Mouse (Mus musculus) stomach, postnatal 0 days (tissue): ENCODE measurements around the gene Zdhhc19. TPM values are rescaled to one million over a fixed set of nuclear protein-coding genes. Genes with fewer than 3 reads are reported as not detected.

ENCODE experiments used
- ATAC-seq: fragments of 200-750 bp; cut with Nextera tagmentation; 2 replicates; pipeline ENCODE4 v1.8.0; 2017; ENCODE audit not compliant: low FRiP score, low TSS enrichment
- DNase-seq: peaks from one replicate; pipeline ENCODE4 v3.0.0-alpha.2; 2016; ENCODE audit warnings: low spot score
- H3K27ac ChIP-seq: fragments of 300-500 bp; sonication (generic); replicated peaks from 2 replicates; pipeline ENCODE4 v1.5.1; 2014; ENCODE audit warnings: mild to moderate bottlenecking, control low read depth
- H3K27me3 ChIP-seq: fragments of 300-500 bp; sonication (generic); 2 replicates; pipeline ENCODE4 v1.6.1; 2014; ENCODE audit warnings: low read length; ENCODE audit not compliant: control insufficient read depth, insufficient read depth
- H3K36me3 ChIP-seq: fragments of 300-500 bp; sonication (generic); 2 replicates; pipeline ENCODE4 v1.6.1; 2014; ENCODE audit warnings: low read length, mixed read lengths; ENCODE audit not compliant: control insufficient read depth, insufficient read depth
- H3K4me1 ChIP-seq: fragments of 300-500 bp; sonication (generic); replicated peaks from 2 replicates; pipeline ENCODE4 v1.6.1; 2014; ENCODE audit warnings: antibody characterized with exemption; ENCODE audit not compliant: control insufficient read depth, insufficient read depth
- H3K4me2 ChIP-seq: fragments of 300-500 bp; sonication (generic); replicated peaks from 2 replicates; pipeline ENCODE4 v1.6.1; 2014; ENCODE audit warnings: low read depth, mild to moderate bottlenecking, control low read depth, moderate library complexity
- H3K4me3 ChIP-seq: fragments of 300-500 bp; sonication (generic); 2 replicates; pipeline ENCODE4 v1.5.1; 2014; ENCODE audit warnings: low read depth, low read length, control low read depth
- H3K9ac ChIP-seq: fragments of 300-500 bp; sonication (generic); 2 replicates; pipeline ENCODE4 v1.6.1; 2014; ENCODE audit warnings: mild to moderate bottlenecking, low read length, control low read depth, mixed read lengths
- H3K9me3 ChIP-seq: fragments of 300-500 bp; sonication (generic); 2 replicates; pipeline ENCODE4 v1.6.1; 2016; ENCODE audit warnings: low read length; ENCODE audit not compliant: control insufficient read depth
- CTCF ChIP-seq: IDR thresholded peaks from 2 replicates; pipeline ENCODE4 v1.5.1; 2016; ENCODE audit warnings: antibody characterized with exemption, low read depth, mild to moderate bottlenecking, moderate library complexity
- EP300 ChIP-seq: optimal IDR thresholded peaks from 2 replicates; pipeline ENCODE3; 2016; ENCODE audit warnings: antibody characterized with exemption
- WGBS: fragments of 180-500 bp; shearing (Covaris S2); extraction: QIAGEN DNeasy Blood & Tissue Kit; methylation state at CpG from one replicate; pipeline ENCODE4 v1.1.7; 2014; 5-methylcytosine and 5-hydroxymethylcytosine counted together
- polyA plus RNA-seq: library from polyadenylated mRNA; unstranded; fragments of >200 nt; fragmentation: Nextera tagmentation; extraction: Ambion mirVana; gene quantifications from 2 replicates; pipeline ENCODE4 v1.2.1, GENCODE M21; 2015

Zdhhc19 gene
- polyA plus RNA-seq, 1 experiment from 2014 or later = not detected

DNA sequence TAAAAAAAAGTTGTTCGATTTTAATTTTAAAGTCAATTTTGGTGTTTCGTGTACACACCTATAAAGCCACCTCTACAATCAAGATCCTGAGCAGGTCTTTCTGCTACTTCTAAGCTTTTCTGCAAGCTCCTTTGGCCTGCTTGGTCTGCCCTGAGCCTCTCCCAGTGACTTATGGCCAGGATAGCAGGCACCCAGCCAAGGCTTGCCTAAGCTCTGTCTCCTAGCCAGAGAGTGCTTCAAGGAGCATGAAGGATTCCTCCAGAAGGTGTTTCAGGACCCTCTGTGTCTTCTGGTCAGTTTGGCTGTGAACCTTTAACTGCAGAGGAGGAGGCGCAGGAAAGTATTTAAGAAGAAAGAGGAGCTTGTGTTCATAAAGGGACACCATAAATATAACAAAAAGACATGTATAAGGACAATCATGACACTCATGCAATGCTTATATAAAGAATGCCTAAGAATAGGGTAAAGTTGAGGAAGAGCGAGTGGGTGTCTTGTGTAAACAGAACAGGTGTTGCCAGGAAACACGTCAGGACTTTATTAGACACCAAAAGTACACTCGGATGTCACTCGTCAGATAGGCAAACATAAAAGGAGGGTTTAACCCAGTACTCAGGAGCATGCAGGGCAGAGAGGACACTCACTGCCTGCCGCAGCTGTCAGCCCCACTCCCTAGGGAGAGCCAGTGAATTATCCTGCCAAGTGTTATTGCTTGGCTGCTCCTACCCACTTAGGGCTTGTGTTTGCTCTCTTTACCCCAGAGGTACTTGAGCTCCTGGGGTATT is 27.6 kb downstream of the Zdhhc19 start:
- no peak; the same call in 1 of the 2 replicates for ATAC-seq
- peak; percentile 65 for DNase-seq
- peak overlapping the region; percentile 65 for H3K27ac ChIP-seq

GRCm38 (mm10) chr16:32524244-32524615 is 28.2 kb downstream of the Zdhhc19 start:
- WGBS = 51% methylated on average over 5 of the region's 5 CpGs
- ATAC-seq (no peak), DNase-seq (no peak)
- no peaks in the 10 kb centered on the region for H3K36me3 ChIP-seq
- no peaks in the 10 kb centered on the region for H3K9me3 ChIP-seq
- no peak for TF ChIP-seq EP300
- TF ChIP-seq CTCF = no peak
- no peak overlapping the region for H3K9ac ChIP-seq
- H3K4me3 ChIP-seq = no peak overlapping the region
- peak overlapping the region; percentile 65 for H3K27ac ChIP-seq
- peaks cover 6% of the 10 kb centered on the region; the same call in 1 of the 2 replicates for H3K4me1 ChIP-seq
- no peak overlapping the region for H3K4me2 ChIP-seq
- H3K27me3 ChIP-seq = no peaks in the 10 kb centered on the region

More for the DNA sequence above, 27.6 kb downstream of the Zdhhc19 start:
- H3K4me3 ChIP-seq = no peak overlapping the region
- no peak for TF ChIP-seq EP300
- peaks cover 6% of the 10 kb centered on the region; the same call in 1 of the 2 replicates for H3K4me1 ChIP-seq
- H3K9ac ChIP-seq = no peak overlapping the region
- H3K27me3 ChIP-seq = no peaks in the 10 kb centered on the region
- no peak overlapping the region for H3K4me2 ChIP-seq
- 37% methylated on average over 8 of the region's 8 CpGs for WGBS
- no peaks in the 10 kb centered on the region for H3K9me3 ChIP-seq
- no peaks in the 10 kb centered on the region for H3K36me3 ChIP-seq

GRCm38 (mm10) chr16:32526906-32527305 is 30.8 kb downstream of the Zdhhc19 start:
- TF ChIP-seq CTCF (no peak), EP300 (no peak)

GRCm38 (mm10) chr16:32532878-32533826 is 37.1 kb downstream of the Zdhhc19 start:
- TF ChIP-seq CTCF (no peak), EP300 (no peak)
- Histone ChIP-seq H3K4me1 (no peaks in the 10 kb centered on the region), H3K4me2 (no peak overlapping the region), H3K4me3 (no peak overlapping the region), H3K27me3 (no peaks in the 10 kb centered on the region), H3K9me3 (no peaks in the 10 kb centered on the region), H3K36me3 (no peaks in the 10 kb centered on the region), H3K27ac (no peak overlapping the region), H3K9ac (no peak overlapping the region)
- WGBS = 79% methylated on average over 18 of the region's 18 CpGs
- no peak for DNase-seq
- ATAC-seq = no peak

More at GRCm38 (mm10) chr16:32526906-32527305, 30.8 kb downstream of the Zdhhc19 start:
- no peaks in the 10 kb centered on the region for H3K9me3 ChIP-seq
- ATAC-seq (no peak), DNase-seq (no peak)
- H3K4me3 ChIP-seq = no peak overlapping the region
- no peak overlapping the region for H3K27ac ChIP-seq
- H3K4me2 ChIP-seq = no peak overlapping the region
- WGBS = 57% methylated on average over 7 of the region's 7 CpGs
- no peak overlapping the region for H3K9ac ChIP-seq
- no peaks in the 10 kb centered on the region for H3K36me3 ChIP-seq
- H3K27me3 ChIP-seq = no peaks in the 10 kb centered on the region
- peaks cover 6% of the 10 kb centered on the region; the same call in 1 of the 2 replicates for H3K4me1 ChIP-seq

DNA sequence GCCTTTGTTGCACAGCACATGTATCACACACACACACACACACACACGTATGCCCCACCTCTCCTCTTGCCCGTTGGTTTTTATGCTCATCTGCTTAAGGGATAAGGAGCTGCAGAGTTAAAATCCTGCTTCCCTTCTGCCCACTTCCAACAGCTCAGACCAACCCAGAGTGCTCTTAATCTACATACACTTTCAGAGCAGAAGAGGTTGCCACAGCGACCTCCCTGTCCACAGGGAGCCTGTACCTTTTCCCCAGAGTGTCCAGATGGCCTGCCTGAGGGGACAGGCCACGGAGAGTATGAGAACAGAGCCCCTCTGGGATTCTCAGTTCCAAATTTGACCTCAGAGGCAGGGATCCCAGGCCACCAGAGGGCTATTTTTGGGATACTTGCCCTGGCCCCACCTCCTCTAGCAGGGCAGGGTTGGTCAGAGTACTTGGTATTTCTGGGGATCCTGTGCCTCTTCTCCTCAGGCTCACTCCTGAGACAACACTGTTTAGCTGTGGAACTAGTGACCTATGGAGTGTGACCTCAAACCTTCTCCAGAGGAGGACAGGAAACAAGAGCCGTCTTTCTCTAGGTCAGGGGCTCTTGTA is 39.2 kb downstream of the Zdhhc19 start:
- ATAC-seq (no peak), DNase-seq (no peak)
- H3K4me1 ChIP-seq = no peaks in the 10 kb centered on the region
- no peaks in the 10 kb centered on the region for H3K27me3 ChIP-seq
- no peak overlapping the region for H3K4me2 ChIP-seq
- no peak overlapping the region for H3K4me3 ChIP-seq
- H3K9me3 ChIP-seq = no peaks in the 10 kb centered on the region
- no peak overlapping the region for H3K9ac ChIP-seq
- no peak for TF ChIP-seq EP300
- TF ChIP-seq CTCF = no peak
- WGBS = 38% methylated on average over 5 of the region's 5 CpGs
- H3K36me3 ChIP-seq = no peaks in the 10 kb centered on the region
- no peak overlapping the region for H3K27ac ChIP-seq
